Mouse (Mus musculus) neural tube, embryonic 13.5 days (tissue): Measurements from ENCODE around the gene Pole. TPM values are rescaled to one million over a fixed set of nuclear protein-coding genes. Genes with fewer than 3 reads are reported as not detected.

Source experiments
- ATAC-seq: fragments of 200-750 bp; cut with Nextera tagmentation; 2 replicates; pipeline ENCODE4 v1.8.0; 2017; ENCODE audit warnings: low read depth, mild to moderate bottlenecking, moderate TSS enrichment, moderate library complexity
- H3K27ac ChIP-seq: fragments of 300-500 bp; sonication (generic); replicated peaks from 2 replicates; pipeline ENCODE4 v1.5.1; 2015; ENCODE audit warnings: moderate library complexity, mild to moderate bottlenecking, inconsistent platforms
- H3K27me3 ChIP-seq: fragments of 300-500 bp; sonication (generic); 2 replicates; pipeline ENCODE4 v1.6.1; 2015; ENCODE audit warnings: mild to moderate bottlenecking, inconsistent platforms
- H3K36me3 ChIP-seq: fragments of 300-500 bp; sonication (generic); 2 replicates; pipeline ENCODE4 v1.6.1; 2015; ENCODE audit warnings: mild to moderate bottlenecking, inconsistent platforms
- H3K4me1 ChIP-seq: fragments of 300-500 bp; sonication (generic); replicated peaks from 2 replicates; pipeline ENCODE4 v1.6.1; 2015; ENCODE audit warnings: inconsistent platforms
- H3K4me2 ChIP-seq: fragments of 300-500 bp; sonication (generic); 2 replicates; pipeline ENCODE4 v1.6.1; 2015; ENCODE audit warnings: inconsistent platforms, mild to moderate bottlenecking, moderate library complexity
- H3K4me3 ChIP-seq: fragments of 300-500 bp; sonication (generic); 2 replicates; pipeline ENCODE4 v1.5.1; 2015; ENCODE audit warnings: mild to moderate bottlenecking, inconsistent platforms
- H3K9ac ChIP-seq: fragments of 300-500 bp; sonication (generic); 2 replicates; pipeline ENCODE4 v1.6.1; 2015; ENCODE audit warnings: moderate library complexity, mild to moderate bottlenecking, inconsistent platforms
- H3K9me3 ChIP-seq: fragments of 300-500 bp; sonication (generic); 2 replicates; pipeline ENCODE4 v1.6.1; 2016; ENCODE audit warnings: inconsistent platforms
- WGBS: fragments of 180-500 bp; shearing (Covaris S2); methylation state at CpG from one replicate; pipeline ENCODE4 v1.1.7; 2015; 5-methylcytosine and 5-hydroxymethylcytosine counted together
- polyA plus RNA-seq: library from polyadenylated mRNA; unstranded; fragments of >200 nt; fragmentation: Nextera tagmentation; extraction: Ambion mirVana; gene quantifications from 2 replicates; pipeline ENCODE4 v1.2.1, GENCODE M21; 2015

Gene Pole
- polyA plus RNA-seq, 1 experiment from 2014 or later: 6.1 TPM

DNA sequence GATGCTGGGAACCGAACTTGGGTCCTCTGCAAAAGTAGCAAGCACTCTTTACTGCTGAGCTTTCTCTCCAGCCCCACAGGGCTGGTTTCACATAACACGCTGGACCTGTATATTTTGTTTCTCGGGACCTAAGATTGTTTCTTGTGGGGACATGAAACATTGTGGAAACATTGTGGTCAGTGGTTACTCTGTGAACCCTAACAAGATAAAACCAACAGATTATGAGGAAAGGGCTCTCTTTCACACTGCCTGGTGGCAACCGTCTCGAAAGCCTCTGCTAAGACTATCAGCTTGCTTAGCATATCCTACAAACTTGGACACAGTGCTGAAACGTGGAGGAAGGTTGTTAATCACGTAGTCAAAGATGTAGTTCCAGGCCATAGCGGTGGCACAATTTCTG is 60.9 kb downstream of the Pole start:
- Histone ChIP-seq H3K4me3 (no peak overlapping the region), H3K9me3 (no peaks in the 10 kb centered on the region), H3K36me3 (no peaks in the 10 kb centered on the region), H3K27ac (no peak overlapping the region), H3K9ac (no peak overlapping the region), H3K4me1 (peaks cover 15% of the 10 kb centered on the region), H3K4me2 (no peak overlapping the region), H3K27me3 (peaks cover 27% of the 10 kb centered on the region)
- 86% methylated on average over 8 of the region's 8 CpGs for WGBS
- no peak for ATAC-seq

DNA sequence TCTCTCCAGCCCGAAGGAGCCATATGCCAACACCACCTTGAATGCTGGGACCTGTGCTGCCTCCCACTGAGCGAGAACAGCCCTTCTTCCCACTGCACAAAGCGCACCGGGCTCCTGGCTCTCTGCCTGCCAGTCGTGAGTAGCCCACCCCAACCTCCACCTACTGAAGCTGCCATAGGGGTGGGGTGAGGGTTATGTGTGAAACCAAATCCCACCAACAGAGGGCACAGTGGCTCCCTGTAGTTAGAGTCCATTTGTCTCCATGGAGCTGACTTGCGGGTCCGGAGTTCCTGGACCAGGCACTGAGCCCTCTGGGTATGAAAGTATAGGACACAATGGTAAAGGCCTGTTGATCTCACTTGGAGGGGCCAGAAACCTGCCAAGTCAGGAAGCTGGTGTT is 68.6 kb downstream of the Pole start:
- ATAC-seq: no peak
- WGBS: 14% methylated on average over 7 of the region's 7 CpGs
- H3K4me2 ChIP-seq: no peak overlapping the region
- H3K9me3 ChIP-seq: no peaks in the 10 kb centered on the region
- H3K4me1 ChIP-seq: peaks cover 14% of the 10 kb centered on the region
- H3K9ac ChIP-seq: no peak overlapping the region
- H3K27me3 ChIP-seq: peaks cover 19% of the 10 kb centered on the region; the same call in 1 of the 2 replicates
- H3K36me3 ChIP-seq: no peaks in the 10 kb centered on the region
- H3K4me3 ChIP-seq: no peak overlapping the region
- H3K27ac ChIP-seq: no peak overlapping the region

DNA sequence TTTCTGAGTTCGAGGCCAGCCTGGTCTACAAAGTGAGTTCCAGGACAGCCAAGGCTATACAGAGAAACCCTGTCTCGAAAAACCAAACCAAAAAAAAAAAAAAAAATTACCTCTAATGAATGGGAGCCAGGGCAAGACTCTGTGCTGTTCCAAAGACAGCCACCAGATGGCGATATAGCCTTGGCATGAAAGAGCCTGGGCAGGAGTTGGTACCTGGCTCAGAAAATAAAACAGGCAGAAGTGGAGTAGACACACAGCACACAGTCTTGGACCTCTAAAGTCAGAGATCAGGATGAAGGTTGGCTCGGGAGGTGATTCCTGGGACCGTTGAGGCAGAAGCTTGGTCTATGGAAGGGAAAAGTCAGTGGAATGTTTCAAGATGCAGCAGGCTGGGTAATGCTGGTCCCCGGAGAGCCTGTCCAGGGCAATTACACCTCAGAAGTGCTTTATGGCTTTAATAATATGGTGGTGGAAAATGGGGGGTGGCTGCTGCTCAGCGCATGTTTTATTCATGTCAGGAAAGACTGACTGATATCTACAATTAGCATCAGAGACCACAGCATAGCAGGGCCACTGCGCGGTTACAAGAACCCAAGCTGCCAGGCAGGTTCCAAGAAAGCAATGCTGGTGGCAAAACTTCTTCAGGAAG is 71.5 kb downstream of the Pole start:
- H3K27me3 ChIP-seq: peaks cover 19% of the 10 kb centered on the region; the same call in 1 of the 2 replicates
- H3K9ac ChIP-seq: no peak overlapping the region
- H3K4me1 ChIP-seq: peaks cover 14% of the 10 kb centered on the region
- peak overlapping the region; percentile 67; the same call in 1 of the 2 replicates for H3K27ac ChIP-seq
- H3K36me3 ChIP-seq: no peaks in the 10 kb centered on the region
- 0 out of 2 replicates have a peak overlapping the region, but pooled peaks have one; percentile 10 for H3K4me2 ChIP-seq
- H3K9me3 ChIP-seq: no peaks in the 10 kb centered on the region
- 19% methylated on average over 9 of the region's 9 CpGs for WGBS
- ATAC-seq: peak; percentile 73
- H3K4me3 ChIP-seq: no peak overlapping the region

DNA sequence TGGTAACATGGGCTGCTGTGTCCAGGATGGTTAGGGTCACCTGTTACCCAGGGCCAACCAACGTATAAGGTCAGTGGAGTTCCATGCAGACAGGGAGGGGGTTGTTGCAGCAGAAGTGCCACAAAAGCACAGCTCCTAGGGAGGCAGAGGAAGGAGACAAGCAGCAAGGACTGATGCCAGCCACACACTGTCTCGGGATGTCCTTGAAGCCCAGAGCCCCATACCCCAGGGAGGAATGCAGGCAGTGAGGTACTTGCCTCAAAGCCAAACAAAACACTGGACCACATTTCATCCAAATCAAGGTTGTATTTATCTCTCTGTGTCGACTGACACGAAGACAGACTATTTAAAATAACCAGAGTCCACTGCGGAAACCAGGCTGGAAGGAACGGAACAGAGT is 75.4 kb downstream of the Pole start:
- H3K27ac ChIP-seq: no peak overlapping the region

DNA sequence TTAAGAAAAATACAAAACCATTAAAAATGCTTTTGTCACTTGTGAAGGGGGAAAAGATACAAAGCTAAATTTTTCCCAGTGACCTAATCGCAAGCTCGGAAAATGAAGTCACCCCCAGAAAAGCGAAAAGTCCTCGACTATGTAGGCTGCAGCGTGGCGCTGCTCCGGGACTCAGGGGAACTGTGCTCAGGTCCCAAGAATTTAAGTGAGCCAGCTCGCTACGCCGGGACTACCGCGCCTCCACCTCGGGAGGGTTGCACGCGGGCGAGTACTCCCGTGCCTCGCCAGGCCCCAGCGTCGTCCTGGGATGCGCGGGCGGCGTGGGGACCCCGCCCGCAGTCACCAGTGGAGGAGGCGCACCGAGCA is 76.7 kb downstream of the Pole start:
- peak; percentile 24 for ATAC-seq
- H3K4me3 ChIP-seq: peak overlapping the region; percentile 44
- peak overlapping the region; percentile 69 for H3K9ac ChIP-seq
- H3K36me3 ChIP-seq: peaks cover 29% of the 10 kb centered on the region
- 1% methylated on average over 28 of the region's 28 CpGs for WGBS
- no peaks in the 10 kb centered on the region for H3K27me3 ChIP-seq
- peak overlapping the region; percentile 80 for H3K4me2 ChIP-seq
- H3K9me3 ChIP-seq: no peaks in the 10 kb centered on the region
- peak overlapping the region; percentile 54; the same call in 1 of the 2 replicates for H3K27ac ChIP-seq
- H3K4me1 ChIP-seq: peaks cover 23% of the 10 kb centered on the region

More for the DNA sequence above, 75.4 kb downstream of the Pole start:
- Histone ChIP-seq H3K36me3 (peaks cover 17% of the 10 kb centered on the region), H3K4me3 (no peak overlapping the region), H3K4me2 (no peak overlapping the region), H3K9ac (no peak overlapping the region), H3K4me1 (peaks cover 26% of the 10 kb centered on the region), H3K27me3 (no peaks in the 10 kb centered on the region), H3K9me3 (no peaks in the 10 kb centered on the region)
- ATAC-seq: no peak
- 85% methylated on average over 6 of the region's 6 CpGs for WGBS

DNA sequence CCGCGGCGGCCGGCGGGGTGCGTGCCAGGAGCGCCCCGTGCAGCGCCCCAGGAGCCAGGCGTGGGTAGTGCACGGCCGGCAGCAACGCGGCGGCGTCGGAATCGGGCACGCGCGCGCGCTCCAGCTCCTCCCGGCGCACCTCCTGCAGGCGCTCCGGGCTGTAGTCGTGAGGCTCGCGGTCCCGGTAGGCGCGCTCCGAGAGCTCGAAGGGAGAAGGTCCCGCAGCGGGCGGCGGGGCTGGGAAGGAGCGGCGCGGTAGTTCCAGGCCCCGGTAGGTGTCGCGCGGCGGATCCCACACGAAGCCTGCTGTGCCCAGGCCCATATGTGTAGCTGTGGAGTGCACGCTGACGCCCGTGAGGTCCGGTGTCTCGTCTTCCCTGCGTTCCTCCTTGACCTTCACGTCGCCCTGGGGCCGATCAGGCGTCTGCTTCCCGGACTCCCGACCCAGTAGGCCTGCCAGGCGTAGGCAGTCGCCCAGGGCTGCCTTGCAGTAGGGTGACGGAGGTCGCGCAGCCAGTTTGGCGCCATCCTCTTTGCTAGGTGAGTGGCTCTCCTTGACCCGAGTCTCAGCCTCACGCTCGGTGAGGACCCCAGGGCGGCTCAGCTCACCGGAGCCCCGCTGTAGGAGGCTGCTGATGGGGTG is 77.2 kb downstream of the Pole start:
- H3K4me3 ChIP-seq: peak overlapping the region; percentile 44
- H3K27ac ChIP-seq: peak overlapping the region; percentile 54
- peak; percentile 81 for ATAC-seq
- peaks cover 32% of the 10 kb centered on the region for H3K36me3 ChIP-seq
- peak overlapping the region; percentile 69 for H3K9ac ChIP-seq
- no peaks in the 10 kb centered on the region for H3K27me3 ChIP-seq
- H3K9me3 ChIP-seq: no peaks in the 10 kb centered on the region
- peak overlapping the region; percentile 80 for H3K4me2 ChIP-seq
- H3K4me1 ChIP-seq: peaks cover 18% of the 10 kb centered on the region
- WGBS: under 1% methylated on average over 72 of the region's 72 CpGs

DNA sequence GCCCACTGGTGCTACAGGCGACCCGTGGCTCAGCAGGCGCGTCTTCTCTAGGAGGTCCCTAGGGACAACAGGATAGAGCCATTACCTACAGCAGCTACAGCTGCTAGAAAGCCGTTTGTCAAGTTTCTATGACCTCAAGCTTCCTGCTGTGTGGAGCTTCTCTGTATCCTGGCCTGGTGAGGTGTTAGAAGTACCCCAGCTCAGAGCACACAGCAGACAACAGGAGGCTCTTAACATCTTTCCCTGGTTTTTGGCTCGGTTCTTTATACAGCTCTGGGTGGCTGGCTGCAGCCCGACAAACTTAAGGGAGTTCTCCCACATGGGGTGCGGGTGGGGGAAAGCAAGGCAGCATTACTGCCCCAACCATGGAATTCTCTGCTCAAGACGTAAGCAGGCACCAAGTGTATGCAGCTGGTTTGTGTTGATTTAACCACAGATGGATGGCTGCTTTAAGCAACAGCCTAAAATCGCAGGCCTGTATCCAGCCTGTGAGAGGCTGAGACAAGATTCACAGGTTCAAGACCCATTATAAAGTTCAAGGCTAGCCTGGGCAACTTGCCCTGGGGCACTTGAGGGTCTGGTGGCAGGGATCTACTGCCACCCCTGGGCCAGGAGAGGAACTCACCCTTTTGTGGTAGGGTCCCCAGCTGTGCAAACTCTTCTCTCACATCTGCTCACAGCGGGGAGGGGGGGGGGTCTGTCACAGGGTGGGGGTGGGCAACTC is 77.9 kb downstream of the Pole start:
- 29% methylated on average over 11 of the region's 11 CpGs for WGBS
- peak; percentile 52; the same call in 1 of the 2 replicates for ATAC-seq
- peak overlapping the region; percentile 54 for H3K27ac ChIP-seq

DNA sequence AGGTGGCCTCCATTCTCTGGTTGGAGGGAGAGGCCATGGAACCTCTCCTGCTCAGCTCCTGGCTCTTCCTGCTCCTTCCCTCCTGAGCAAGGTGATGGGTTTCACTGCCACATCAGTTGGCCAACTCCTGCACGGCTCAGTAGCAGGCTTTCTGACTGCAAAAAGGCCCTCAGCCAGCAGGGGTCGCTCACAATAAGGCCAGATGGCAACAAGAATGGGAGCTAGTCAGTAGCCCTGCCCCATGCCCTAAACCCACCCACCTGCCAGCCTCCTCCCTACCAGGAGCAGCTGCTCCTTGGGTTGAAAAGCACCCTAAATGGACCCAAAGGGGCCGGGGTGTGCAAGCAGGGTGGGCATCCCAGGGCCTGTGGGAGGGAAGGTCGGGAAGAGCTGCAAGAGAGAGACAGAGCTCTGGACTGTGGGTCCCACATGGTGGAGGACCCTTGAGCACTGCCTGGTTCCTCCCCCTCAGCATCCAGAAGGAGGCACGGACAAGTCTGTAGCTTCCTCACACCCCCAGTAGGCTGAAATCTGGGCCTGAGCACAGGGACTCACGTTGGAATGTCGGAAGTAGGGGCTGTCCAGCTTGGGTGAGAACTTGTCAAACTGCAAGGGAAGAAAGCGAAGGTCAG is 90.8 kb downstream of the Pole start:
- Histone ChIP-seq H3K27ac (no peak overlapping the region), H3K9me3 (no peaks in the 10 kb centered on the region), H3K9ac (no peak overlapping the region), H3K27me3 (no peaks in the 10 kb centered on the region), H3K4me3 (no peak overlapping the region), H3K36me3 (peaks cover 82% of the 10 kb centered on the region), H3K4me1 (peaks cover 6% of the 10 kb centered on the region), H3K4me2 (no peak overlapping the region)
- ATAC-seq: peak; percentile 47; the same call in 1 of the 2 replicates
- WGBS: 49% methylated on average over 8 of the region's 8 CpGs

More for the DNA sequence above, 77.9 kb downstream of the Pole start:
- Histone ChIP-seq H3K36me3 (peaks cover 39% of the 10 kb centered on the region), H3K4me3 (peak overlapping the region; percentile 44), H3K4me2 (peak overlapping the region; percentile 80), H3K4me1 (peaks cover 16% of the 10 kb centered on the region), H3K9ac (peak overlapping the region; percentile 69; the same call in 1 of the 2 replicates), H3K9me3 (no peaks in the 10 kb centered on the region), H3K27me3 (no peaks in the 10 kb centered on the region)

DNA sequence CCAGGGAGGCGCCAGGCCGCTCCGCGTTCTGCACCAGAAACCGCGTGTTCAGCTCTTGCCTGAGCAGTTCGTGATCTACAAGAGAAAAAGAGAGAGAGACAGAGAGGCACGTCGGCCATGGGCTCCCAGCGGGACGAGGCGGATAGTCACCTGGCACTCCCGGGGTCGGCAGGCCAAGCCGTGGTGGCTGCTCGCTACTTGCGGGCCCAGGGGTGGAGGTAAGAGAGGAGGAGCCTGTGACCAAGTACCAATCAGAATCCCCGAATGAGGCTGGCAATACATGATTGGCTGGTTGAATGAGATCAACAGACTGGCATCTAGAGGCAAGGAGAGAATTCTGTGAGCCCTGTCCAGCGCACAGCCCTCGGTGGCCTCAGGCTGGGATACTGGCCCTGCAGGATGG is 92.1 kb downstream of the Pole start:
- peak; percentile 23; the same call in 1 of the 2 replicates for ATAC-seq
- H3K4me2 ChIP-seq: peak overlapping the region; percentile 13; the same call in 1 of the 2 replicates
- no peak overlapping the region for H3K27ac ChIP-seq
- no peak overlapping the region for H3K4me3 ChIP-seq
- no peaks in the 10 kb centered on the region for H3K27me3 ChIP-seq
- peaks cover 7% of the 10 kb centered on the region for H3K4me1 ChIP-seq
- H3K9me3 ChIP-seq: no peaks in the 10 kb centered on the region
- no peak overlapping the region for H3K9ac ChIP-seq
- H3K36me3 ChIP-seq: peaks cover 79% of the 10 kb centered on the region
- WGBS: 30% methylated on average over 20 of the region's 20 CpGs

DNA sequence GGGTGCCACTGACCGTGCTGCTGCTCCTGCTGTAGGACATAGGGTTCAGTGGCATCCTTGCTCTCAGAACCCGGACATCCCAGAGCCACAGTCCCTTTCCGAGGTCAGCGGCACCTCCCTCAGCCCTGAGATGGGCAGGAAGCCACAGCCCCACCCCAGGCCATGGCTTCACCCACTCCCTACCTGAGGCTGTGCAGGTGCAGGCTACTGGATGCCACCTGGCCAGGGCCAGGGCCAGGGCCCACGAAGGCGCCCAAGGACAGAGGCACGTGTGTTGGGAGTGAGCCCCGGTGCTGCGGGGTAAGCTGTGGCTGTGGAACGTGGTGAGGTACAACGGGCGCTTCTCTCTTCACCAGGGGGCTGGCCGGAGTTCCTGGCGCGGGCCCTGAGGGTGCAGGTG is 93.0 kb downstream of the Pole start:
- Histone ChIP-seq H3K27ac (no peak overlapping the region), H3K4me2 (no peak overlapping the region), H3K36me3 (peaks cover 69% of the 10 kb centered on the region), H3K9ac (no peak overlapping the region), H3K4me3 (no peak overlapping the region), H3K4me1 (peaks cover 13% of the 10 kb centered on the region), H3K27me3 (no peaks in the 10 kb centered on the region), H3K9me3 (no peaks in the 10 kb centered on the region)
- WGBS: 87% methylated on average over 15 of the region's 15 CpGs
- ATAC-seq: no peak

DNA sequence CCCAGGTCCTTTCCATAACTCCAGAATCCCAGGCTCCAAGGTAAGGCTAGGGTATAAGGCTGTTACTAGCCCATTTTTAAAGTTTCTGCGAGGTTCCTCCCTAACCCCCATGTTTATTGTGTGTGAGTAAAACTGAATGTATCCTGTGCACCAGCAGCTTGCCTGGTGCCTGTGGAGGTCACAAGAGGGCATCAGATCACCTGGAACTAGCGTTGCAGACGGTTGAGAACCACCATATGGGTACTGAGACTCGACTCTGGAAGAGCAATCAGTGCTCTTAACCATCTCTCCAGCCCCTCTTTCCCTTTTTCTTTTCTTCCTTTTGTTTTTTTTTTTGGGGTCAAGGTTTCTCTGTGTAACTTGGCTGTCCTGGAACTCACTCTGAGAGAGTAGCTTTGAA is 93.7 kb downstream of the Pole start:
- no peak overlapping the region for H3K9ac ChIP-seq
- H3K4me2 ChIP-seq: no peak overlapping the region
- H3K4me3 ChIP-seq: no peak overlapping the region
- ATAC-seq: no peak
- no peaks in the 10 kb centered on the region for H3K27me3 ChIP-seq
- H3K36me3 ChIP-seq: peaks cover 62% of the 10 kb centered on the region
- WGBS: 81% methylated on average over 4 of the region's 4 CpGs
- no peak overlapping the region for H3K27ac ChIP-seq
- no peaks in the 10 kb centered on the region for H3K9me3 ChIP-seq
- H3K4me1 ChIP-seq: peaks cover 21% of the 10 kb centered on the region

DNA sequence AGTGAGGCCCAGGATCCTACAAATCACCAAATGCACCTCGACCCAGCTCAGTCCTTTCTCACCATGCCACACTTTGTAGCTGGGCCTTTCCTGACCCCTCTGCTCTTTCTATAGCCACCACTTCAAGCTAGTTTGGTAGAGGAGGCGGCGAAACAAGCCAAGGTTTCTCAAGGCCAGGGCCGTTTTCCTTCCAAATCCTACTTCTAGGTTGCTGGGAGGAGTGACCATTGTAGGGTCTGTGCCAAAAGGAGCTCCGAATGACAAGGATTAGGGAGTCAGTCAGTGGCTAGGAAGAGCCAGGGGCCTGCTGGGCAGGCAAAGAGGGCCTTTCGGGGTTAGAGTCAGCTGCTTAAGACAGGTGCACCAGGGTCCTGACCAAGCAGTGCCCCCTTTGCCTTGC is 98.4 kb downstream of the Pole start:
- H3K9ac ChIP-seq: peak overlapping the region; percentile 89
- H3K36me3 ChIP-seq: peaks cover 18% of the 10 kb centered on the region
- WGBS: 84% methylated on average over 6 of the region's 6 CpGs
- peaks cover 5% of the 10 kb centered on the region for H3K27me3 ChIP-seq
- peak overlapping the region; percentile 72; the same call in 1 of the 2 replicates for H3K4me3 ChIP-seq
- peaks cover 44% of the 10 kb centered on the region for H3K4me1 ChIP-seq
- H3K27ac ChIP-seq: no peak overlapping the region
- H3K9me3 ChIP-seq: no peaks in the 10 kb centered on the region
- H3K4me2 ChIP-seq: peak overlapping the region; percentile 61
- ATAC-seq: no peak
